ENCODE assay signal across 8 mouse cellular contexts in the genomic region with DNA sequence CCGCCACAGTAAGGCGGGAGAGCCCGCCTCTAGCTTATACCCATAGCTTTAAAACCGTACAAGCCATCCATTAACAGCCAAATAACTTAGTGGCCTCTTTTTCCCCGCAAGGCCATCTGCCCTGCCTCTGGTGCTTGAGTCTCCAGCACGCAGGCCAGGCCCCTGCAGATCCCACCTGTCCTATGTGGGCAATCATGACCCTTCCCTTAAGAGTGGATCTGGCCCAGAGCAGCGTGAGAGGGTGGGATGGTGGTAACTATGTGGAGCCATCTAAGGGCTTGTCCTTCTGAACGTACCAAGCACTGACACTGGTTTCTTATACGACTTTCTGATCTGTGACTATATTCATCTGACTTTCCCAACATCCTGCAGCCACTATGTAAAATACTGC. TPM values are rescaled to one million over a fixed set of nuclear protein-coding genes. Genes with fewer than 3 reads are reported as not detected.
A peak's percentile ranks its signal among the peaks of the same experiment; 100 is the strongest.
DNase-seq lines count a peak whose midpoint lies in the region; ATAC-seq and TF ChIP-seq lines count a peak whose summit lies in the region.

No protein-coding gene starts in this region.

- peaks cover 14% of the 10 kb centered on the region for H3K4me1 ChIP-seq in lung, adult 2 months (ENCODE audit: control insufficient read depth, insufficient read depth, low read length)
- H3K4me1 ChIP-seq in embryonic facial prominence, embryonic 14.5 days (ENCODE audit: control insufficient read depth, insufficient read depth, low read length): peaks cover 22% of the 10 kb centered on the region
- H3K4me1 ChIP-seq in intestine, embryonic 16.5 days (ENCODE audit: control insufficient read depth, insufficient read depth, low read length): peaks cover 32% of the 10 kb centered on the region
- peaks cover 48% of the 10 kb centered on the region for H3K4me1 ChIP-seq in neural tube, embryonic 13.5 days (replicated peaks)

- no peaks in the 10 kb centered on the region for H3K9me3 ChIP-seq in embryonic facial prominence, embryonic 14.5 days (ENCODE audit: control insufficient read depth, low read length)
- no peaks in the 10 kb centered on the region for H3K9me3 ChIP-seq in intestine, embryonic 16.5 days (ENCODE audit: control insufficient read depth, low read length)
- no peaks in the 10 kb centered on the region for H3K9me3 ChIP-seq in neural tube, embryonic 13.5 days

- peak overlapping the region; percentile 31 for H3K4me3 ChIP-seq in lung, adult 2 months (replicated peaks; ENCODE audit: extremely low read depth, low read depth, low read length)
- H3K4me3 ChIP-seq in embryonic facial prominence, embryonic 14.5 days (ENCODE audit: low read depth, low read length): peak overlapping the region; percentile 78
- peak overlapping the region; percentile 79 for H3K4me3 ChIP-seq in intestine, embryonic 16.5 days (ENCODE audit: low read length)
- H3K4me3 ChIP-seq in neural tube, embryonic 13.5 days: peak overlapping the region; percentile 84

- peak overlapping the region; percentile 57 for H3K9ac ChIP-seq in embryonic facial prominence, embryonic 14.5 days (ENCODE audit: low read depth, low read length)
- H3K9ac ChIP-seq in intestine, embryonic 16.5 days (ENCODE audit: low read depth, low read length): peak overlapping the region; percentile 80
- peak overlapping the region; percentile 64 for H3K9ac ChIP-seq in neural tube, embryonic 13.5 days

- DNase-seq in lung, adult 2 months: no peak
- DNase-seq in lung, postnatal 36 days: no peak
- no peak for DNase-seq in embryonic facial prominence, embryonic 14.5 days (ENCODE audit: low spot score)
- DNase-seq in ovary, adult 18-20 months (ENCODE audit: low spot score): no peak
- DNase-seq in adrenal gland, adult 8-10 months: no peak

- TF ChIP-seq POLR2A in lung, adult 2 months (IDR thresholded peaks at IDR 0.05; ENCODE audit: borderline replicate concordance, extremely low read depth, low read depth, low read length): no peak

- 3% methylated on average over 9 of the region's 9 CpGs for WGBS in lung, adult 2 months
- WGBS in embryonic facial prominence, embryonic 14.5 days: 4% methylated on average over 7 of the region's 9 CpGs
- WGBS in intestine, embryonic 16.5 days: 4% methylated on average over 9 of the region's 9 CpGs
- WGBS in neural tube, embryonic 13.5 days: 3% methylated on average over 9 of the region's 9 CpGs

- H3K4me2 ChIP-seq in embryonic facial prominence, embryonic 14.5 days (ENCODE audit: low read depth, low read length): peak overlapping the region; percentile 71
- H3K4me2 ChIP-seq in intestine, embryonic 16.5 days (ENCODE audit: low read depth, low read length): peak overlapping the region; percentile 66
- H3K4me2 ChIP-seq in neural tube, embryonic 13.5 days: peak overlapping the region; percentile 71

- H3K27me3 ChIP-seq in embryonic facial prominence, embryonic 14.5 days (replicated peaks; ENCODE audit: control insufficient read depth, insufficient read depth, low read length): no peaks in the 10 kb centered on the region
- H3K27me3 ChIP-seq in intestine, embryonic 16.5 days (replicated peaks; ENCODE audit: control insufficient read depth, insufficient read depth, low read length): no peaks in the 10 kb centered on the region
- H3K27me3 ChIP-seq in neural tube, embryonic 13.5 days: no peaks in the 10 kb centered on the region

- ATAC-seq in embryonic facial prominence, embryonic 14.5 days (ENCODE audit: low read depth): peak; percentile 8; the same call in 1 of the 2 replicates
- ATAC-seq in intestine, embryonic 16.5 days: peak; percentile 19
- peak; percentile 28 for ATAC-seq in neural tube, embryonic 13.5 days (ENCODE audit: low read depth)
- no peak for ATAC-seq in megakaryocyte-erythroid progenitor cell, adult 5-6 weeks (replicated peaks; ENCODE audit: low FRiP score, low TSS enrichment, poor library complexity, severe bottlenecking)

- peak overlapping the region; percentile 75 for H3K27ac ChIP-seq in embryonic facial prominence, embryonic 14.5 days (replicated peaks; ENCODE audit: low read depth, low read length)
- H3K27ac ChIP-seq in intestine, embryonic 16.5 days (ENCODE audit: low read length): peak overlapping the region; percentile 75
- peak overlapping the region; percentile 97 for H3K27ac ChIP-seq in neural tube, embryonic 13.5 days (replicated peaks)

- H3K36me3 ChIP-seq in embryonic facial prominence, embryonic 14.5 days (ENCODE audit: control insufficient read depth, insufficient read depth, low read length): peaks cover 52% of the 10 kb centered on the region
- H3K36me3 ChIP-seq in intestine, embryonic 16.5 days (ENCODE audit: control insufficient read depth, insufficient read depth, low read length): peaks cover 7% of the 10 kb centered on the region
- H3K36me3 ChIP-seq in neural tube, embryonic 13.5 days: peaks cover 39% of the 10 kb centered on the region

- TF ChIP-seq CTCF in lung, adult 2 months (IDR thresholded peaks at IDR 0.05; ENCODE audit: insufficient read depth, low read length): no peak

RNA-seq across cellular contexts. Expression of gene Slbp, which starts 0.4 kb away (rescaled TPM):
- 20.4 and 21.3 TPM in 2 replicates for polyA plus RNA-seq in lung, adult 2 months (2012; rRNA removed)
- polyA plus RNA-seq in embryonic facial prominence, embryonic 14.5 days (2014; fragmentation: Nextera tagmentation; extraction: Ambion mirVana): 188 and 196 TPM in 2 replicates
- polyA plus RNA-seq in intestine, embryonic 16.5 days (2015; fragmentation: Nextera tagmentation; extraction: Ambion mirVana): 164 and 184 TPM in 2 replicates
- polyA plus RNA-seq in neural tube, embryonic 13.5 days (2015; fragmentation: Nextera tagmentation; extraction: Ambion mirVana): 113 and 132 TPM in 2 replicates
- total RNA-seq in megakaryocyte-erythroid progenitor cell, adult 5-6 weeks (2014; fragmentation: Nextera tagmentation): 229 and 276 TPM in 2 replicates
- 348 and 369 TPM in 2 replicates for total RNA-seq in megakaryocyte-erythroid progenitor cell, adult 5-6 weeks (2017)
- 10 to 100 TPM; 34.0 to 42.1 (median 38.5) TPM for total RNA-seq in adrenal gland, adult 8-10 months (2022)

RNA-seq across cellular contexts. Expression of gene Tacc3, which starts 5.2 kb away (rescaled TPM):
- 3.1 and 5.3 TPM in 2 replicates for polyA plus RNA-seq in lung, adult 2 months (2012; rRNA removed)
- 127 and 153 TPM in 2 replicates for polyA plus RNA-seq in embryonic facial prominence, embryonic 14.5 days (2014; fragmentation: Nextera tagmentation; extraction: Ambion mirVana)
- 130 and 144 TPM in 2 replicates for polyA plus RNA-seq in intestine, embryonic 16.5 days (2015; fragmentation: Nextera tagmentation; extraction: Ambion mirVana)
- 40.7 and 46.3 TPM in 2 replicates for polyA plus RNA-seq in neural tube, embryonic 13.5 days (2015; fragmentation: Nextera tagmentation; extraction: Ambion mirVana)
- total RNA-seq in megakaryocyte-erythroid progenitor cell, adult 5-6 weeks (2014; fragmentation: Nextera tagmentation): 121 and 124 TPM in 2 replicates
- total RNA-seq in megakaryocyte-erythroid progenitor cell, adult 5-6 weeks (2017): 124 and 155 TPM in 2 replicates
- 1 to 10 TPM; 3.5 to 9.6 (median 6.7) TPM for total RNA-seq in adrenal gland, adult 8-10 months (2022)

RNA-seq across cellular contexts. Expression of gene Tmem129, which starts 5.4 kb away (rescaled TPM):
- polyA plus RNA-seq in lung, adult 2 months (2012; rRNA removed): 41.5 and 46.1 TPM in 2 replicates
- 47.6 and 47.7 TPM in 2 replicates for polyA plus RNA-seq in embryonic facial prominence, embryonic 14.5 days (2014; fragmentation: Nextera tagmentation; extraction: Ambion mirVana)
- 35.7 and 36.9 TPM in 2 replicates for polyA plus RNA-seq in intestine, embryonic 16.5 days (2015; fragmentation: Nextera tagmentation; extraction: Ambion mirVana)
- polyA plus RNA-seq in neural tube, embryonic 13.5 days (2015; fragmentation: Nextera tagmentation; extraction: Ambion mirVana): 24.7 and 27.6 TPM in 2 replicates
- total RNA-seq in megakaryocyte-erythroid progenitor cell, adult 5-6 weeks (2014; fragmentation: Nextera tagmentation): 20.5 and 30.5 TPM in 2 replicates
- total RNA-seq in megakaryocyte-erythroid progenitor cell, adult 5-6 weeks (2017): 12.3 and 34.4 TPM in 2 replicates
- total RNA-seq in adrenal gland, adult 8-10 months (2022): 10 to 100 TPM; 28.6 to 37.7 (median 33.2) TPM

RNA-seq across cellular contexts. Expression of gene Gm9903, which starts 23.1 kb away (rescaled TPM):
- 0.52 and 0.73 TPM in 2 replicates for polyA plus RNA-seq in lung, adult 2 months (2012; rRNA removed)
- polyA plus RNA-seq in embryonic facial prominence, embryonic 14.5 days (2014; fragmentation: Nextera tagmentation; extraction: Ambion mirVana): 0.54 and 0.60 TPM in 2 replicates
- polyA plus RNA-seq in intestine, embryonic 16.5 days (2015; fragmentation: Nextera tagmentation; extraction: Ambion mirVana): 0.15 and 0.32 TPM in 2 replicates
- polyA plus RNA-seq in neural tube, embryonic 13.5 days (2015; fragmentation: Nextera tagmentation; extraction: Ambion mirVana): 0.71 and 0.95 TPM in 2 replicates
- not detected in 2 replicates for total RNA-seq in megakaryocyte-erythroid progenitor cell, adult 5-6 weeks (2014; fragmentation: Nextera tagmentation)
- total RNA-seq in megakaryocyte-erythroid progenitor cell, adult 5-6 weeks (2017): 0.69 TPM in 1 of 2 replicates, not detected in the other
- 1 to 10 TPM in 1 of 4 experiments, under 1 TPM in 3; 0.14 to 1.0 (median 0.62) TPM for total RNA-seq in adrenal gland, adult 8-10 months (2022)

RNA-seq across cellular contexts. Expression of gene Fam53a, which starts 23.3 kb away (rescaled TPM):
- 37.2 and 39.8 TPM in 2 replicates for polyA plus RNA-seq in lung, adult 2 months (2012; rRNA removed)
- 56.9 and 62.1 TPM in 2 replicates for polyA plus RNA-seq in embryonic facial prominence, embryonic 14.5 days (2014; fragmentation: Nextera tagmentation; extraction: Ambion mirVana)
- 48.0 and 49.6 TPM in 2 replicates for polyA plus RNA-seq in intestine, embryonic 16.5 days (2015; fragmentation: Nextera tagmentation; extraction: Ambion mirVana)
- 28.8 and 31.4 TPM in 2 replicates for polyA plus RNA-seq in neural tube, embryonic 13.5 days (2015; fragmentation: Nextera tagmentation; extraction: Ambion mirVana)
- total RNA-seq in megakaryocyte-erythroid progenitor cell, adult 5-6 weeks (2014; fragmentation: Nextera tagmentation): 44.2 and 44.7 TPM in 2 replicates
- 14.6 and 21.7 TPM in 2 replicates for total RNA-seq in megakaryocyte-erythroid progenitor cell, adult 5-6 weeks (2017)
- total RNA-seq in adrenal gland, adult 8-10 months (2022): 10 to 100 TPM; 28.1 to 40.8 (median 34.8) TPM

Comparison
In these comparisons a context has a peak if more than half of its experiments do, and no peak if none do; other contexts are left out.
1. H3K4me3 ChIP-seq: peak in every context shown above with its lines; median percentile 84 in neural tube, embryonic 13.5 days; 79 in intestine, embryonic 16.5 days; 78 in embryonic facial prominence, embryonic 14.5 days; 31 in lung, adult 2 months.